Mouse (Mus musculus): Measurements from ENCODE around the gene Epdr1.
"Not testable (repeated sequence)": the region's sequence is repeated elsewhere in the genome, so short reads cannot be mapped to it uniquely, and the experiment has no call there.

Epdr1 gene

DNA sequence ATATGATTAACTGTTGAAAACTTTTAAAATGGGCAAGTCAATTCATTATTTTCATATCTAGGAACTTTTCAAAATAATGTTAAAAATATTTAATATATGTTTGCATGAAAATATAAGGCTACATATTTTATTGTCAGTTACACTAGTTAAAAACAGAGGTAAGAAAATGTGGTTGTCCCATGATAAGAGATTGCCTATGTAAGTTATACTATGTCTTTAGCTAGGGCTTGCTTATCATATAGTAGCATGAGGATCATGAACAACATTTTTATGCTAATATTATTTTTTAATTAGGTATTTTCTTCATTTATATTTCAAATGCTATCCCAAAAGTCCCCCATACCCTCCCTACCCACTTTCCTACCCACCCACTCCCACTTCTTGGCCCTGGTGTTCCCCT lies 14.8 kb downstream of the Epdr1 start:
- no peak for DNase-seq (ENCODE audit: low read depth, low spot score)

DNA sequence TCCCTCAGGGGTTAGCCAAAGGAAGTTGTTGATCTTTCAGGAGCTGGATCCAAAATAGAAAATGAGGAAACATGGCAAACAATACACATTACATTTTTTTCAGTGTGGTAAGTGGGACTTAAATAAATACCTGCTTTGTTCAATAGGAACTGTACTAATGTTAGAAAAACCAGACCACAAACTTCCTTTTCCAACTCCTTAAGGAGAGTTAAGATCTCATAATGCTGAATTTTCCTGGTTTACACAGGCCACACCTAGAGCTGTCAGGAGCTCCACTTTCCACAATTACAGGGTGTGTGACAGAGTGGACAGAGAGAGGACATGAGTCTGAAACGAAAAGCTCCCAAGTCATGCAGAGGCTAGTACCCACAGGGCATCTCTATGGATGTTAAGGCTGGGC lies 16.0 kb downstream of the Epdr1 start:
- DNase-seq (ENCODE audit: low read depth, low spot score) = no peak

DNA sequence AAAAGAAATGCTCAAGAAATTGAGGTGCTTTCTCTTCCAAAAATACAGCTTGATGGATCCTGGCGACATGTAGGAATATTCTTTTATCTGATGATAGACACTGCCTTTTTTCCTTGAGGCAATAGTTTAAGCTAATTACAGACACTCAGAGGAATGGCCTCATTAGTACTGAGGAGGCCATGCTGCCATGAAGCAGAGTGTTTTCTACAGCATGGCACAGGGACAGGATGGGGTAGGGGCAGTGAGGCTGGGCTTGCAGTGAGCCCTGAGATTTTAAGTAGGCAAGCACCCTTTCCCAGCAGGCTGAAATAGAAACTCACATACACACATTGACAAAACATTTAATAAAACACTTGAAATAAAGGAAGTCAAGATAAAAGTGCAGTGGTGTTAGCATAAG lies 17.2 kb downstream of the Epdr1 start:
- no peak for DNase-seq (ENCODE audit: low read depth, low spot score)

DNA sequence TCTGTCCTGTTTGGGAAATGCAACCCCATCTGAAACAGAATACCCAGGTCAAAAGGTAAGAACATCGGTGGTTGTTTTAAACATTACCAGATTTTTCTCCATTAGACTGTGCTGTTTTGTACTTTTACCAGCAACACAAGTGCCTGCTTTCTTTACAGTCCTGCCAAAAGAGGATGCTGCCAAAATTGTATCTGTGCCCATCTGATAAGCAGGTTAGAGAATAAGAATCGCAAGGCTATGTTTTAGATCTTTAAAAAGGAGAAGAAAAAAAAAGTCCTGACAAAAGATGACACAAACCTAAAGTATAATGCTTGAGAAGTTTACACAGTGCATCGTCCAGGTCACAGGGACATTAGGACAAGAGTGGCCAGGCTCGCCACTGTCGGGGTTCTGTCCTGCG lies 20.5 kb downstream of the Epdr1 start:
- DNase-seq (ENCODE audit: low read depth, low spot score) = no peak

DNA sequence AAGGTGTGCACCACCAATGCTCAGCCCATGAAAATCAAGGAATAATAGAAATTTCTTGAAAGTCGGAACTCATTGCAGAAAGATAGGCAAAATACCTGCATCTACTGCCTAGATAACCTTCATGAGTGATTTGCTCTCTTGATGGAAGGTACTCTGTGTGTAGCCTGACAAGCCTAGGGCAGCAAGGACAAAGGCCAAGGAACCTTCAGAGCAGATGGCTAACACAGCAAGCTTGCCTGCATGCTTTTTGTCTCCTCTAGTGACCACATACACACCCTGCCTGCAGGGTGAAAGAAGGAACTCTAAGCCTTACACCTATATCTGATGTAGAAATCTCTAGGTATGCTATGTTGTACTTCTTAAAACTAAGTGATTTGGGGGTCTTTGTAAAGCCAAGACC lies 24.6 kb downstream of the Epdr1 start:
- DNase-seq (ENCODE audit: low read depth, low spot score) = no peak

DNA sequence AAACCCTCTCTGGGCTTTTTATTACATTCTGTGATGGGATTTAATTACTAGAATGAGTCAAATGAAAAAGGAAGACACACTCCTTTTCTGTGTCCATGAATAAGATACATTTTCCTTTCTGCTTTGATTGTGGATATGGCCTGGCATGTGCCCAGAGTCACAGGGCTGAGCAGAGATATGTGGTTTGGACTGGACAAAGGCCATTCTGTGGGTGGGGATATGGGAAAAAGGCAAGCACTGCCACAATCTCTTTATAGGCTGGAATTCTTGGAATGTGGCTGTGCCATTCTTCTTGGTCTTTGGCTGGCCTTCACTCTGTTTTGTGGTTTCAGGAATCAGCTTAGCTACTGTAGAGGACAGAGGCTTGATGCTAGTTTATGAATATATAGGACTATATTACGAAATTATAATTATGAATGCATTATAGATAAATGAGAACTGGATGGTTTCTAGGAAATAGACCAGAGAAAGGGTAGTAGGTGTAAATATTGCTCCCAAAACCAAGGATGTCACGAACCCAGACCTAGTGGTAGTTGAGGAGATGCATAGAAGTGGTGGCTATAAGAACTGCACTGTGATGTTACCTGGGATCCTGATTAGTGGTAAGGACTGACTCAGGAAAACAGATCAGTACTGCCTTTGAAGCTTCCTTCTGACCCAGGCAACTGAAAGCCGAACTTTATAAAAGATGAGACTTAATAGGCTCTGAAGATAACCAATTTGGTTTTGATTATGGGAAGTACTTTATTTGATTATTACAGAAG lies 28.5 kb downstream of the Epdr1 start:
- DNase-seq (ENCODE audit: low read depth, low spot score) = no peak

DNA sequence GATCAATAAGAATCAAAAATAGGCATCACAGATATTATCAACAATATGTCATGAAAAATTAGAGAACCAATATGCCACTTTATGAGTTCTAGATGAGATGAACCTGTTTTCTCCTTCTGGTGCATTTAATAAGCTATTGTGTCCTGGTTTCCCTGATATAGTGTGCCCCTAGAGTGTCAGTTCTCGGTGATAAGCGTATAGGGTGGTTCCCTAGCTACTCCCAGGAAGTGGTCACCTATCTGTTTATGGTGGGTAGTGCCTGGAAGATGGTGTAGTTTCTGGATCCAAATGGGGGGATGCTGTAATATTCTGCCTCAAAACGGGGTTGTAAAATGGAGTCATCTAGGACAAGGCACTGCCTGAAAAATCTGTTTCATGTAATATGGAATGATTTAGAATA lies 43.8 kb downstream of the Epdr1 start:
- DNase-seq (ENCODE audit: low read depth, low spot score) = no peak

DNA sequence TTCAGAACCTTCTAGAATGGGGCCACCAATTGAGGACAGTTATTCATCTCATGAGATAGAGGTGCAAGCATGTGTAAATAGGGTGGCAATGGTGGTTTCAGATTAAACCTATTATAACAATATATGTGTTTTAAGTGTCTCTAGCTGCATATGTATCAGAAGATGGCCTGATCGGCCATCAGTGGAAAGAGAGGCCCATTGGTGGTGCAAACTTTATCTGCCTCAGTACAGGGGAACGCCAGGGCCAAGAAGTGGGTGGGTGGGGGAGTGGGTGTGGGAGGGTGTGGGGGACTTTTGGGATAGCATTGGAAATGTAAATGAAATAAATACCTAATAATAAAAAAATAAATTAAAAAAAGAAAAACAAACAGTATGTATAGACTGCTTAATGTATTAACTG lies 45.0 kb downstream of the Epdr1 start:
- DNase-seq (ENCODE audit: low read depth, low spot score) = not testable (repeated sequence)

DNA sequence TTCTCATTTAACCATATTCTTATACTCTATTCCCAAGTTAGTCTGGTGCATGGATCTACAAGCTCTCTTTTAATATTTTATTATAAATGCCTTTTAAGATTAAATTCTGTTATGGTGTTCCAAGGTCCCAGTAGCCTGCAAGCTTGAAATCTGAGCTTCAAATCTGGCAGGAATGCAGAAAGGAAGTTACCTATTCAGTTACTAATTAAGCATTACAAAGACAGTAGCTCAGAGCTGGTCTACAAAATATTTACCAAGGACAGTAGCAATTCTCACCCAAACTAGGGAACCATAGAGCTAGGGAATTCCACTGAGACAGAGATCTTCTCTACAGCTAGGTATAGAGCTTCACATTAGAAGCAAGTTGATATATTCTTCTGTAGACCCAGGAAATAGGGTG lies 49.6 kb downstream of the Epdr1 start:
- DNase-seq (ENCODE audit: low read depth, low spot score) = not testable (repeated sequence)

DNA sequence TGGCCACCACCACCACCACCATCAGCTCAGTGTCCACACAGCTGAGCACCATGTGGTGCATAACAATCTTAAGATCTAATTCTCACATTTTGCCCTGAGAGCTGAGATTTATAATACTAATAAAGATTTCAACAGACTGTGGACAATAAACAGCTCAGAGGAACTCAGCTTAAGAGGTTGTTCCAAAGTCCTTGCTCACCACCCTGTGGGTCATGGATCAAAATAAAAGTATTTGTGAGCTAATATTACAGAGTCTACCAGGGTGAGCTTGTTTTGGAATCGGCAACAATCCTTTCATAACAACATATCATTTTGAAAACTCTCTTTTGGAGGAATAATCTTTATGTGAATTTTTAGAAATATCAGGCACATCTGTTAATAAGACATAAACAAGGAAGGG lies 57.2 kb downstream of the Epdr1 start:
- no peak for DNase-seq (ENCODE audit: low read depth, low spot score)

DNA sequence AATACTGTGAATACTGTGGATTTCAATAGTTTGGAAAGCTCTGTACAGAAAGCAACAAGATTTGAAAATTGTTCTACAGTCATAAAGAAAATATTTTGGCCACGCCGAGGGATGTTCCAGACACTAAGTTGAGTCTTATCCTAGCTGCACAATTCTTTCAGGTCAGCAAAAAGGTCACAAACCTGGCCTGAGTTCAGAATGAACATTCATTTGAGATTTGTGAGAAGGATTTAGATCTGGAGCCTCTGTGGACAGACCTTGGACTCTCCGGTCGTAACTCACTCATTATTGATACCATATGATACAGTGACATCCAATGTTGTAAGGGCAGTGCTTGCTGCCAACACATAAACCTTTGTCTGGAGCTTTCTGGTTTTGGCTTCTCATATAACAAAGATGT lies 64.3 kb downstream of the Epdr1 start:
- DNase-seq (ENCODE audit: low read depth, low spot score) = no peak
